Mouse (Mus musculus): Measurements from ENCODE around the gene Atg7. TPM values are rescaled to one million over a fixed set of nuclear protein-coding genes. Genes with fewer than 3 reads are reported as not detected.

The Atg7 gene
- total and polyA plus RNA-seq, 3 experiments, result 11.1 to 15.7 (median 14.8) TPM

GRCm38 (mm10) chr6:114646201-114646600 is 3.3 kb downstream of the Atg7 start:
- Histone ChIP-seq H3K4me3 (replicated peaks in 1 of 3; ENCODE audit: low read depth in 2 of 3, low read length in 2 of 3, poor library complexity in 1 of 3) (no peak overlapping the region), H3K27me3 (replicated peaks) (peaks cover 6% of the 10 kb centered on the region), H3K9ac (ENCODE audit: insufficient read depth, low read depth) (no peak overlapping the region), H3K4me2 (ENCODE audit: insufficient read depth, low read depth, poor library complexity, severe bottlenecking) (no peak overlapping the region), H3K79me2 (replicated peaks; ENCODE audit: control insufficient read depth, extremely low read depth, insufficient read depth, poor library complexity, severe bottlenecking) (peaks cover 7% of the 10 kb centered on the region), H3K36me3 (replicated peaks in 1 of 2; ENCODE audit: control insufficient read depth in 1 of 2, insufficient read depth in 1 of 2, low read length in 1 of 2) (peaks cover 3 to 29% of the 10 kb centered on the region in 2 experiments), H3K27ac (ENCODE audit: insufficient read depth, low read depth) (no peak overlapping the region), H3K4me1 (ENCODE audit: control insufficient read depth in 1 of 2, insufficient read depth in 2 of 2) (peaks cover 0 to 17% of the 10 kb centered on the region in 2 experiments; a peak in 2 of 4 replicates), H3K9me3 (replicated peaks; ENCODE audit: low read length) (no peaks in the 10 kb centered on the region)
- in situ Hi-C loops (cut with MboI; ENCODE audit: low pct_ligation_motif_present, low pct_unique_long_range_greater_than_20kb, low sequenced_read_pairs), result no loop called here
- no peak for TF ChIP-seq ELF1 (IDR thresholded peaks at IDR 0.05; ENCODE audit: low read depth, low read length)
- TF ChIP-seq PAX5 (IDR thresholded peaks at IDR 0.05; ENCODE audit: low read length), result no peak
- TF ChIP-seq MAZ (IDR thresholded peaks at IDR 0.05; ENCODE audit: low read depth, low read length), result no peak
- no peak for TF ChIP-seq RAD21 (IDR thresholded peaks at IDR 0.05; ENCODE audit: low read depth, low read length)
- TF ChIP-seq MYC (IDR thresholded peaks at IDR 0.05; ENCODE audit: low read depth, low read length), result no peak
- dilution Hi-C loops (cut with MboI; ENCODE audit: extremely low pct_ligation_motif_present, extremely low pct_unique_long_range_greater_than_20kb, low sequenced_read_pairs), result no loop called here
- DNase-seq (ENCODE audit: extremely low read depth), result no peak

- H3K4me1 ChIP-seq (ENCODE audit: control insufficient read depth in 1 of 2, insufficient read depth in 2 of 2), result peaks cover 0 to 17% of the 10 kb centered on the region in 2 experiments; a peak in 2 of 4 replicates
- dilution Hi-C loops (cut with MboI; ENCODE audit: extremely low pct_ligation_motif_present, extremely low pct_unique_long_range_greater_than_20kb, low sequenced_read_pairs), result no loop called here
- no peak for DNase-seq (ENCODE audit: extremely low read depth)
- TF ChIP-seq UBTF (IDR thresholded peaks at IDR 0.05; ENCODE audit: low read depth, low read length) (no peak), EP300 (IDR thresholded peaks at IDR 0.05; ENCODE audit: low read length) (no peak), JUN (IDR thresholded peaks at IDR 0.05; ENCODE audit: insufficient read depth, low read depth, low read length) (no peak), IRF4 (IDR thresholded peaks at IDR 0.05; ENCODE audit: low read depth, low read length) (no peak), MYC (IDR thresholded peaks at IDR 0.05; ENCODE audit: low read depth, low read length) (no peak), KAT2A (IDR thresholded peaks at IDR 0.05; ENCODE audit: insufficient replicate concordance, low read length) (no peak), SIN3A (IDR thresholded peaks at IDR 0.05; ENCODE audit: low read length) (no peak), ELF1 (IDR thresholded peaks at IDR 0.05; ENCODE audit: low read depth, low read length) (no peak), GABPA (IDR thresholded peaks at IDR 0.05; ENCODE audit: insufficient replicate concordance, low read depth, low read length) (no peak), RAD21 (IDR thresholded peaks at IDR 0.05; ENCODE audit: low read depth, low read length) (no peak), MEF2A (IDR thresholded peaks at IDR 0.05; ENCODE audit: borderline replicate concordance, low read depth, low read length) (no peak), ZKSCAN1 (IDR thresholded peaks at IDR 0.05; ENCODE audit: borderline replicate concordance, low read depth, low read length) (no peak), USF2 (conservative IDR thresholded peaks at IDR 0.05; ENCODE audit: low read depth, low read length) (no peak), NELFE (IDR thresholded peaks at IDR 0.05; ENCODE audit: low read depth, low read length) (no peak)
- H3K4me2 ChIP-seq (ENCODE audit: insufficient read depth, low read depth, poor library complexity, severe bottlenecking), result no peak overlapping the region
- H3K36me3 ChIP-seq (replicated peaks in 1 of 2; ENCODE audit: control insufficient read depth in 1 of 2, insufficient read depth in 1 of 2, low read length in 1 of 2), result peaks cover 3 to 33% of the 10 kb centered on the region in 2 experiments
- peaks cover under 1% of the 10 kb centered on the region for H3K27me3 ChIP-seq (replicated peaks)
- in situ Hi-C loops (cut with MboI; ENCODE audit: low pct_ligation_motif_present, low pct_unique_long_range_greater_than_20kb, low sequenced_read_pairs), result no loop called here
- no peak overlapping the region for H3K4me3 ChIP-seq (replicated peaks in 1 of 3; ENCODE audit: low read depth in 2 of 3, low read length in 2 of 3, poor library complexity in 1 of 3)
- H3K9me3 ChIP-seq (replicated peaks; ENCODE audit: low read length), result no peaks in the 10 kb centered on the region
- no peak overlapping the region for H3K27ac ChIP-seq (ENCODE audit: insufficient read depth, low read depth)
- H3K9ac ChIP-seq (ENCODE audit: insufficient read depth, low read depth), result no peak overlapping the region
- H3K79me2 ChIP-seq (replicated peaks; ENCODE audit: control insufficient read depth, extremely low read depth, insufficient read depth, poor library complexity, severe bottlenecking), result peaks cover 7% of the 10 kb centered on the region
Measured at GRCm38 (mm10) chr6:114647011-114647410, 4.1 kb downstream of the Atg7 start.
